Mouse (Mus musculus): ENCODE measurements around the gene Gprasp1. TPM values are rescaled to one million over a fixed set of nuclear protein-coding genes. Genes with fewer than 3 reads are reported as not detected.
A peak's percentile ranks its signal among the peaks of the same experiment; 100 is the strongest.
"Not testable (repeated sequence)": the region's sequence is repeated elsewhere in the genome, so short reads cannot be mapped to it uniquely, and the experiment has no call there.

Gprasp1 gene
- total RNA-seq, 4 experiments from 2014 or later = 353 to 382 (median 370) TPM

- DNase-seq (ENCODE audit: low spot score in 2 of 2) = not testable (repeated sequence)
Measured at GRCm38 (mm10) chrX:135835896-135836295, 93.4 kb downstream of the Gprasp1 start.

GRCm38 (mm10) chrX:135837896-135838295 is 95.4 kb downstream of the Gprasp1 start:
- DNase-seq (ENCODE audit: low spot score in 2 of 2) = no peak

DNA sequence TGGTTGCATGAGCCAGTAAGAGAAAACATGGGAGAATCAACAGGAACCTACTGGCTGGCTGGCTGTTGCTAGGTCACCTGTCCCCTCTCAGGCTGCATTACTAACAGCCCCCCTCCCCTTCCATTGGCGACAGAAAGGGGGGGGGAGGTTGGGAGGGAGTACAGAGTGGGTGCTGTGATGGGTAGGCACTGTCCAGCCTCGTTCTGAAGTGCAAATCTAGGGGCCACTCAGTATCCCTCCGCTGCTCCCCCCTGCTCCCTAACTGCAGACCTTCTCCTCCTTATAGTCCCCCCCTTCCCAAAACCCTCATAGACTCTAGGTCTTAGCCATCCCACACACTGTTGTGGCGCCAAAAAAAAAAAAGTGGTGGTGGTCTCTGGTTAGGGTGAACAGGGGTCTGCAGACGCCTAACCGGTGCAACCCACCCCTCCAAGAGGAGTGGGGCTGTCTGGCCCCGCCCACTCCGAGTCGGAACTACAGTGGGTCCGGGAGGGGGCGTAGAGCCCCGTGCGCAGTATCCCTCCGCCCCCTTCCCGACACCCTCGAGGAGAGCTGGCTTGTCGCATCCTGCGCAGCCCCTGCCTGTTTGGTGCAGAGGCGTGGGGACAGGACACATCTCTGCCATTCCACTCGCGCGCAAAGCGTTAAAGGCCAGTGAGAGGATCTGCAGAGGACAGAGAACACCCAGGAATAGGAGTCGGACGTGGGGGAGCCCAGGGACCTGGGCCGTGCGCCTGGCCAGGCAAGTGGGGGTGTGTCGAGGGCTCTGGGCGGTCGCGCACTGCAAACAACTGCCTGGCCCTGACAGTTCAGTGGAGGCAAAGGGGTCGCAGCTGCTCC is 96.2 kb downstream of the Gprasp1 start, which contains the start of gene Gprasp2:
TSS of gene Gprasp2 (plus strand) at position 514 of the 840 bp plus-strand sequence.
- DNase-seq (ENCODE audit: low spot score in 2 of 2) = peak; percentile 45 to 55

DNA sequence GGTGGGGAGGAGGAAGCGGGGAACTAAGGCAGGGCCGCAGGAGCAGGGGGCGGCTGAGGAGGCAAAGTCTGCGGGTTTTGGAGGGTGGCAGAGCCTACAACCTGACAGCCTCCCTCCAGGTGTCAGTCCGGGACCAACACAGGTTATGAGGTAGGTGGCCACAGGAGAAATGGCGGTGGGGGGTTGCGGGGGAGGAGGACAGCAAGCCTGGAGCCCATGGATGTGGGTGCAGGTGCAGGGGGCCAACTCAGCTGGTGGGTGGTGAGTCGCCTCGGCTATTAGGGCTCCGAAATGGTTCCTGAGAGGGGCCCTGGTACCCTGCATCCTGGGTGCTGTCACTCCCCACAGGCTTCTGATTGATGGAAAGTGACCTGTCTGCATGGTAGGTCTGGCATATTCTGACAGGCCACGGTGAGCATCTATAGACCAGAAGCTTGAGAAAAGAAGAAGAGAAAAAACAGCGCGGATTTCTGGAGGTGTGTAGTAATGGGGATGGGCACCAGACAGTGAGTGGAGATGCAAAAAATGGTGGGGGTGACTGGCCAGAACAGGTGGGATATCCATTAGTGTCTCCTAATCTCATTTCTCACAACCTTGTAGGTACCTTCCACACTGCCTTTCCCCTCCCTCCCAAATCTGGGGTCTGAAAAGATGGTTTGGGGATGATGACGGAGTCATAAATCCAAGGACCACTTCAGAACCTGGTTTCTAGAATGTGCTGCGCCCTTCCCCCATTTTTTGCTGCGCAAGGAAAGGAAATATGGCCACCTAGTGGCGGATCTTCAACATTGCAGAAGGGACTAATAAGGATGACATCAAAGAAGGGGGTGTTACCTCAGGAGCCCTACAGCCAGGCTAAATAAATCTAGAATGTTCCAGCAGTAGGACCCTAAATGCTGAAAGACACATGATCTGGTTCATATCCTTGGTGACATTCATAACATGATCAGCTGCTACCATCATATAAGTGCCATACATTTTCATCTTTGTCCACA is 97.2 kb downstream of the Gprasp1 start:
- DNase-seq (ENCODE audit: low spot score in 2 of 2) = peak in 1 of 2 experiments; percentile 24

Small RNA genes within 50 kb of the gene (microRNA-seq; reads per million reads assigned to microRNA genes)
- gene Mir1970 (0 reads per million in 2 experiments), gene Mir7646 (0 reads per million in 2 experiments)

Other genes with a start within 250 kb of the Gprasp1 start
- not detected for gene AV320801, start 248.1 kb upstream of the Gprasp1 start, total RNA-seq (2022)
- 1 to 10 TPM; 3.2 to 6.4 (median 4.3) TPM for gene Nxf7, start 144.0 kb upstream of the Gprasp1 start, total RNA-seq (2022)
- not detected for gene Prame, start 115.0 kb upstream of the Gprasp1 start, total RNA-seq (2022)
- gene Tcp11x2, start 48.9 kb upstream of the Gprasp1 start, total RNA-seq (2022) = not detected
- not detected for gene Tmsb15a, start 17.5 kb upstream of the Gprasp1 start, total RNA-seq (2022)
- gene Armcx5, start within 50 bp of the Gprasp1 start, total RNA-seq (2022) = 10 to 100 TPM; 39.1 to 47.5 (median 40.0) TPM
- gene Bhlhb9, start 54.9 kb downstream of the Gprasp1 start, total RNA-seq (2022) = 10 to 100 TPM; 59.8 to 72.1 (median 67.6) TPM
- 100 to 1,000 TPM; 178 to 211 (median 189) TPM for gene Gprasp2, start 96.3 kb downstream of the Gprasp1 start, total RNA-seq (2022)